Mouse (Mus musculus) C2C12 (cell line): ENCODE data around the gene Kcnmb4. TPM values are rescaled to one million over a fixed set of nuclear protein-coding genes. Genes with fewer than 3 reads are reported as not detected.

Experiments
- H3K27me3 ChIP-seq: one replicate; pipeline ENCODE4 v1.6.1; 2011; ENCODE audit not compliant: control insufficient read depth, insufficient read depth, insufficient read length
- H3K36me3 ChIP-seq: one replicate; pipeline ENCODE4 v1.6.1; 2011; ENCODE audit not compliant: control insufficient read depth, insufficient read depth
- H3K4me3 ChIP-seq: one replicate; pipeline ENCODE4 v1.5.1; 2011; ENCODE audit warnings: mild to moderate bottlenecking, control low read depth; ENCODE audit not compliant: poor library complexity, insufficient read depth, severe bottlenecking
- H3K79me2 ChIP-seq: one replicate; pipeline ENCODE4 v1.6.1; 2011; ENCODE audit not compliant: control insufficient read depth, insufficient read depth
- H3K79me3 ChIP-seq: one replicate; pipeline ENCODE4 v1.6.1; 2011; ENCODE audit warnings: low read depth, control low read depth
- H3ac ChIP-seq: one replicate; pipeline ENCODE3; 2011; ENCODE audit warnings: low read depth; ENCODE audit not compliant: control insufficient read depth, insufficient read length
- CEBPB ChIP-seq: IDR thresholded peaks from one replicate; pipeline ENCODE4 v1.6.1; 2011; ENCODE audit warnings: low read depth, mild to moderate bottlenecking, control low read depth, moderate library complexity
- CTCF ChIP-seq: IDR thresholded peaks from one replicate; pipeline ENCODE4 v1.5.1; 2011; ENCODE audit not compliant: control insufficient read depth, insufficient read depth, insufficient read length
- FOSL1 ChIP-seq: IDR thresholded peaks from one replicate; pipeline ENCODE4 v1.8.0; 2011; ENCODE audit warnings: mild to moderate bottlenecking, low read length; ENCODE audit not compliant: poor library complexity, insufficient read depth, severe bottlenecking
- MAX ChIP-seq: IDR thresholded peaks from one replicate; pipeline ENCODE4 v1.6.1; 2011; ENCODE audit warnings: mild to moderate bottlenecking, control low read depth
- MYOD1 ChIP-seq: IDR thresholded peaks from one replicate; pipeline ENCODE4 v1.6.1; 2011; ENCODE audit warnings: low read depth; ENCODE audit not compliant: control insufficient read depth, insufficient read length
- MYOG ChIP-seq: IDR thresholded peaks from one replicate; pipeline ENCODE4 v1.6.1; 2011; ENCODE audit not compliant: control insufficient read depth, insufficient read length; ENCODE audit errors: extremely low read depth
- USF1 ChIP-seq: IDR thresholded peaks from one replicate; pipeline ENCODE4 v1.6.1; 2011; ENCODE audit warnings: low read depth, mild to moderate bottlenecking, control low read depth, moderate library complexity
- polyA plus RNA-seq: library from polyadenylated mRNA; unstranded; fragments of >200 nt; fragmentation: generic; extraction: Trizol; gene quantifications from one replicate; pipeline ENCODE4 v1.2.1, GENCODE M21; 2012; ENCODE audit warnings: missing spikeins

Gene Kcnmb4
- polyA plus RNA-seq, 1 experiment = 14.1 TPM

- Histone ChIP-seq H3K27me3 (no peaks in the 10 kb centered on the region), H3K36me3 (peaks cover 8% of the 10 kb centered on the region), H3K79me2 (peaks cover 16% of the 10 kb centered on the region), H3ac (no peak overlapping the region), H3K4me3 (no peak overlapping the region), H3K79me3 (peaks cover 2% of the 10 kb centered on the region)
- TF ChIP-seq MYOD1 = no peak
- TF ChIP-seq FOSL1 = no peak
- no peak for TF ChIP-seq MYOG
- no peak for TF ChIP-seq MAX
- no peak for TF ChIP-seq CEBPB
- TF ChIP-seq USF1 = no peak
- TF ChIP-seq CTCF = no peak
Observed at GRCm38 (mm10) chr10:116505303-116506014, 31.8 kb upstream of the Kcnmb4 start.

GRCm38 (mm10) chr10:116492768-116493167 is 19.1 kb upstream of the Kcnmb4 start:
- no peak overlapping the region for H3ac ChIP-seq
- TF ChIP-seq USF1 (no peak), MAX (no peak), CEBPB (no peak), MYOG (no peak), FOSL1 (no peak), CTCF (no peak), MYOD1 (no peak)
- H3K36me3 ChIP-seq = peaks cover 85% of the 10 kb centered on the region
- H3K79me3 ChIP-seq = no peaks in the 10 kb centered on the region
- H3K27me3 ChIP-seq = no peaks in the 10 kb centered on the region
- H3K4me3 ChIP-seq = no peak overlapping the region
- no peaks in the 10 kb centered on the region for H3K79me2 ChIP-seq

- H3K36me3 ChIP-seq = peaks cover 84% of the 10 kb centered on the region
- no peak overlapping the region for H3ac ChIP-seq
- H3K79me2 ChIP-seq = no peaks in the 10 kb centered on the region
- no peak for TF ChIP-seq CEBPB
- H3K27me3 ChIP-seq = no peaks in the 10 kb centered on the region
- no peaks in the 10 kb centered on the region for H3K79me3 ChIP-seq
- no peak overlapping the region for H3K4me3 ChIP-seq
Observed at GRCm38 (mm10) chr10:116486895-116487747, 13.4 kb upstream of the Kcnmb4 start.

- no peak for TF ChIP-seq FOSL1
- TF ChIP-seq MYOD1 = no peak
- TF ChIP-seq MAX = no peak
- no peak for TF ChIP-seq CTCF
- Histone ChIP-seq H3K36me3 (peaks cover 45% of the 10 kb centered on the region), H3K79me2 (no peaks in the 10 kb centered on the region), H3K4me3 (no peak overlapping the region), H3K79me3 (no peaks in the 10 kb centered on the region), H3K27me3 (no peaks in the 10 kb centered on the region), H3ac (no peak overlapping the region)
Observed at GRCm38 (mm10) chr10:116481917-116482316, 8.2 kb upstream of the Kcnmb4 start.

GRCm38 (mm10) chr10:116480988-116481387 is 7.3 kb upstream of the Kcnmb4 start:
- Histone ChIP-seq H3K36me3 (peaks cover 35% of the 10 kb centered on the region), H3K4me3 (no peak overlapping the region), H3K27me3 (no peaks in the 10 kb centered on the region), H3K79me3 (no peaks in the 10 kb centered on the region), H3ac (no peak overlapping the region), H3K79me2 (no peaks in the 10 kb centered on the region)
- TF ChIP-seq MYOG (no peak), FOSL1 (no peak), MAX (no peak), CEBPB (no peak), CTCF (no peak)

GRCm38 (mm10) chr10:116476559-116476958 is 2.9 kb upstream of the Kcnmb4 start:
- Histone ChIP-seq H3ac (no peak overlapping the region), H3K27me3 (no peaks in the 10 kb centered on the region), H3K79me2 (no peaks in the 10 kb centered on the region), H3K79me3 (no peaks in the 10 kb centered on the region), H3K4me3 (no peak overlapping the region), H3K36me3 (no peaks in the 10 kb centered on the region)
- TF ChIP-seq MYOG = no peak
